ENCODE assay signal across 25 mouse cellular contexts in the genomic region with DNA sequence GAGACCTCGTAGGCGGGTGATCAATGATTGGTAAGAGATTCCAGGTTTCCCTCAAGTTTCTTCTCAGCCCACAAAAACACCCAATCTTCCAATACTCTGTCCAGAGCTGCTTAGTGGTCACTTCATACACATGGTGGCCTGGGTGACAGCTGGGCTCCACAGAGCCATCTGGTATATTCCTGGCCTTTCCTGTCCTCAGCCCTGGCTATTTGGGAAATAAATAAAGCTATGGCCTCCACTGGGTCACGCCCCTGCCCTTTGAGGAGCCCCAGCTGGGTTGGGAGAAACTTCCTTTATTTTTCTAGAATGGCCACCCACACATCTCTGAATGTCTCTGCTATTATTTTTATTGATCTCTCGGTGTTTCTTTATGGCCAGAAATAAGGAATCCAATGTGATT. TPM values are rescaled to one million over a fixed set of nuclear protein-coding genes. Genes with fewer than 3 reads are reported as not detected.
"Had no signal": no experiment of that assay in that cellular context is flagged by ENCODE, and none has a peak within 500 bp of the region (broad histone marks: within the 10 kb centered on the region; RNA-seq: fewer than 3 reads in every experiment).

No protein-coding gene starts in this region.

- H3K27ac ChIP-seq: liver, embryonic 14.5 days; midbrain, embryonic 10.5 days; midbrain, embryonic 12.5 days; neural tube, embryonic 13.5 days; neural tube, embryonic 15.5 days had no signal

- H3K27me3 ChIP-seq: midbrain, embryonic 12.5 days; neural tube, embryonic 13.5 days; neural tube, embryonic 15.5 days had no signal

- H3K4me2 ChIP-seq: lung, embryonic 14.5 days; midbrain, embryonic 12.5 days; neural tube, embryonic 13.5 days; neural tube, embryonic 15.5 days had no signal

- H3K9ac ChIP-seq: liver, embryonic 14.5 days; lung, embryonic 14.5 days; midbrain, embryonic 12.5 days; neural tube, embryonic 13.5 days; neural tube, embryonic 15.5 days had no signal

- H3K9me3 ChIP-seq: midbrain, embryonic 10.5 days; midbrain, embryonic 12.5 days; neural tube, embryonic 13.5 days; neural tube, embryonic 15.5 days had no signal

- H3K36me3 ChIP-seq: midbrain, embryonic 10.5 days; midbrain, embryonic 12.5 days; neural tube, embryonic 13.5 days; neural tube, embryonic 15.5 days had no signal

- DNase-seq: lung, adult 18-20 months; lung, embryonic 14.5 days; lung, postnatal 14 days; midbrain, embryonic 14.5 days; retina, postnatal 1 day; right cerebral cortex, adult 18-20 months; right cerebral cortex, postnatal 25 days; right cerebral cortex, postnatal 4 days; spleen, adult 18-20 months; thymus, adult 18-20 months; thymus, postnatal 14 days; thymus, postnatal 36 days had no signal

- H3K4me3 ChIP-seq: midbrain, embryonic 10.5 days; midbrain, embryonic 12.5 days; neural tube, embryonic 13.5 days; neural tube, embryonic 15.5 days had no signal

RNA-seq across cellular contexts. Expression of a gene that starts 46.4 kb away (rescaled TPM):
- polyA plus RNA-seq: liver, embryonic 14.5 days; liver, embryonic 16.5 days; lung, embryonic 14.5 days; lung, embryonic 16.5 days; midbrain, embryonic 10.5 days; midbrain, embryonic 12.5 days; midbrain, embryonic 14.5 days; midbrain, postnatal 0 days; neural tube, embryonic 11.5 days; neural tube, embryonic 13.5 days; neural tube, embryonic 15.5 days; small intestine, adult 2 months; stomach, embryonic 14.5 days; stomach, embryonic 16.5 days; thymus, postnatal 0 days had no signal
